Mouse (Mus musculus): Measurements from ENCODE around the gene Pfdn2.

Pfdn2 gene

DNA sequence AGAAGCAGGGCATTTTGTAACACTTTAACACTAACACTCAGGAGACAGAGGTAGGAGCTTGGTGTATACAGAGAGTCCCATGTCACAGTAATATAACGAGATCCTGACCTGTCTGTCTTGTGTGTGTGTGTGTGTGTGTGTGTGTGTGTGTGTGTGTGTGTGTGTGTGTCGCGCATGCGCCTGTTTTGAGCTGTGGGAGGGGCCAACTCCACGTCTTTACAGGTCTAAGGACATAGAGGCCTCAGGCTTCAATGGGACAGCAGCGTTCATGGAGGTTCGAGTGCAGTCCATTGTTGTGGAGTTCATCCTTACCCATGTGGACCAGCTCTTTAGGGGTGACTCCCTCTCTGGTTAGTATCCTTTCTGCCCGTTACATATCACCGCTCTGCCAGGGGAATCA lies 57.5 kb downstream of the Pfdn2 start:
- no peak for DNase-seq (ENCODE audit: low read depth, low spot score)

- DNase-seq (ENCODE audit: low read depth, low spot score) = no peak
Measured at GRCm38 (mm10) chr1:171407263-171407662, 61.8 kb downstream of the Pfdn2 start.

All from WW6 (cell line).